Mouse (Mus musculus) liver, adult 2 months (tissue): ENCODE results near the gene Foxp1. TPM values are rescaled to one million over a fixed set of nuclear protein-coding genes. Genes with fewer than 3 reads are reported as not detected.

Source experiments
- DNase-seq: peaks from one replicate; pipeline ENCODE4 v3.0.0-alpha.2; 2011; ENCODE audit warnings: low read depth, low spot score; ENCODE audit errors: extremely low read depth
- H3K27ac ChIP-seq: fragments of 200-500 bp; replicated peaks from 2 replicates; pipeline ENCODE4 v1.5.1; 2012; ENCODE audit warnings: low read depth, mild to moderate bottlenecking, control low read depth, inconsistent platforms, low read length; ENCODE audit not compliant: insufficient read depth
- H3K27me3 ChIP-seq: fragments of 200-500 bp; 2 replicates; pipeline ENCODE4 v1.6.1; 2012; ENCODE audit warnings: mild to moderate bottlenecking, moderate library complexity, low read length, inconsistent platforms; ENCODE audit not compliant: control insufficient read depth, insufficient read depth
- H3K36me3 ChIP-seq: fragments of 200-500 bp; 2 replicates; pipeline ENCODE4 v1.6.1; 2012; ENCODE audit warnings: low read length, inconsistent platforms; ENCODE audit not compliant: control insufficient read depth, insufficient read depth
- H3K4me1 ChIP-seq: fragments of 200-500 bp; 2 replicates; pipeline ENCODE4 v1.6.1; 2011; ENCODE audit warnings: low read length; ENCODE audit not compliant: control insufficient read depth, insufficient read depth
- H3K4me3 ChIP-seq: fragments of 200-500 bp; 2 replicates; pipeline ENCODE4 v1.5.1; 2011; ENCODE audit warnings: low read depth, mild to moderate bottlenecking, control low read depth, low read length, moderate library complexity; ENCODE audit not compliant: insufficient read depth
- H3K79me2 ChIP-seq: fragments of 200-500 bp; 2 replicates; pipeline ENCODE4 v1.6.1; 2012; ENCODE audit warnings: inconsistent platforms, mild to moderate bottlenecking, low read length, moderate library complexity; ENCODE audit not compliant: control insufficient read depth, insufficient read depth
- H3K9ac ChIP-seq: fragments of 200-500 bp; 2 replicates; pipeline ENCODE4 v1.6.1; 2012; ENCODE audit warnings: low read depth, mild to moderate bottlenecking, control low read depth, inconsistent platforms, low read length
- CTCF ChIP-seq: fragments of 200-500 bp; IDR thresholded peaks from 2 replicates; pipeline ENCODE4 v1.5.1; 2011; ENCODE audit warnings: low read depth, low read length, control low read depth
- POLR2A ChIP-seq: fragments of 200-500 bp; IDR thresholded peaks from 2 replicates; pipeline ENCODE4 v1.6.1; 2011; ENCODE audit warnings: low read length, control low read depth; ENCODE audit not compliant: insufficient read depth; ENCODE audit errors: extremely low read depth
- WGBS: fragments of 180-500 bp; shearing (Covaris S2); methylation state at CpG from one replicate; pipeline ENCODE4 v1.1.7; 2018; 5-methylcytosine and 5-hydroxymethylcytosine counted together
- polyA plus RNA-seq: library from polyadenylated mRNA; depleted of rRNA; stranded (reverse); fragments of >200 nt; gene quantifications from 2 replicates; pipeline ENCODE4 v1.2.3, GENCODE M21; 2012
- total RNA-seq: library from RNA; depleted of rRNA; stranded (reverse); fragments of >200 nt; gene quantifications from 2 replicates; pipeline ENCODE4 v1.2.3, GENCODE M21; 2014

Gene Foxp1
- total and polyA plus RNA-seq, 2 experiments: 22.7 to 24.8 TPM

GRCm38 (mm10) chr6:99053111-99053510, 469.4 kb downstream of the Foxp1 start:
- Histone ChIP-seq H3K36me3 (no peaks in the 10 kb centered on the region), H3K27ac (no peak overlapping the region), H3K9ac (no peak overlapping the region), H3K79me2 (peaks cover 19% of the 10 kb centered on the region; the same call in 1 of the 2 replicates), H3K27me3 (no peaks in the 10 kb centered on the region), H3K4me3 (no peak overlapping the region), H3K4me1 (peaks cover 6% of the 10 kb centered on the region)
- WGBS: 87% methylated on average over 7 of the region's 7 CpGs
- TF ChIP-seq CTCF: no peak
- no peak for TF ChIP-seq POLR2A
- DNase-seq: no peak

GRCm38 (mm10) chr6:99051724-99052123, 470.8 kb downstream of the Foxp1 start:
- TF ChIP-seq CTCF (no peak), POLR2A (no peak)
- H3K27ac ChIP-seq: no peak overlapping the region
- no peaks in the 10 kb centered on the region for H3K36me3 ChIP-seq
- peaks cover 6% of the 10 kb centered on the region; the same call in 1 of the 2 replicates for H3K4me1 ChIP-seq
- H3K9ac ChIP-seq: no peak overlapping the region
- H3K27me3 ChIP-seq: no peaks in the 10 kb centered on the region
- H3K79me2 ChIP-seq: peaks cover 19% of the 10 kb centered on the region; the same call in 1 of the 2 replicates
- no peak overlapping the region for H3K4me3 ChIP-seq
- DNase-seq: no peak

- no peak overlapping the region for H3K9ac ChIP-seq
- DNase-seq: no peak
- TF ChIP-seq POLR2A: no peak
- no peak for TF ChIP-seq CTCF
- no peaks in the 10 kb centered on the region for H3K27me3 ChIP-seq
- WGBS: 83% methylated on average over 3 of the region's 3 CpGs
- no peak overlapping the region for H3K4me3 ChIP-seq
- H3K36me3 ChIP-seq: no peaks in the 10 kb centered on the region
- H3K4me1 ChIP-seq: peaks cover 6% of the 10 kb centered on the region; the same call in 1 of the 2 replicates
- peaks cover 16% of the 10 kb centered on the region; the same call in 1 of the 2 replicates for H3K79me2 ChIP-seq
- no peak overlapping the region for H3K27ac ChIP-seq
Observed at GRCm38 (mm10) chr6:99050288-99051006, 472.1 kb downstream of the Foxp1 start.

- Histone ChIP-seq H3K4me3 (no peak overlapping the region), H3K36me3 (peaks cover 1% of the 10 kb centered on the region; the same call in 1 of the 2 replicates), H3K4me1 (peaks cover 6% of the 10 kb centered on the region; the same call in 1 of the 2 replicates), H3K9ac (no peak overlapping the region), H3K27ac (no peak overlapping the region), H3K79me2 (peaks cover 16% of the 10 kb centered on the region; the same call in 1 of the 2 replicates), H3K27me3 (no peaks in the 10 kb centered on the region)
- 68% methylated on average over 5 of the region's 5 CpGs for WGBS
- TF ChIP-seq CTCF: no peak
- no peak for TF ChIP-seq POLR2A
- no peak for DNase-seq
Observed at GRCm38 (mm10) chr6:99047322-99047721, 475.2 kb downstream of the Foxp1 start.

- Histone ChIP-seq H3K9ac (no peak overlapping the region), H3K79me2 (peaks cover 15% of the 10 kb centered on the region; the same call in 1 of the 2 replicates), H3K4me1 (peaks cover 4% of the 10 kb centered on the region; the same call in 1 of the 2 replicates), H3K27ac (no peak overlapping the region), H3K4me3 (no peak overlapping the region), H3K27me3 (no peaks in the 10 kb centered on the region), H3K36me3 (peaks cover 1% of the 10 kb centered on the region; the same call in 1 of the 2 replicates)
- WGBS: 59% methylated on average over 5 of the region's 5 CpGs
- DNase-seq: no peak
- TF ChIP-seq POLR2A (no peak), CTCF (no peak)
Observed at GRCm38 (mm10) chr6:99045845-99046788, 476.4 kb downstream of the Foxp1 start.
